Mouse (Mus musculus): ENCODE data around the gene Ttf2.

- TF ChIP-seq POLR2A (IDR thresholded peaks at IDR 0.05; ENCODE audit: low read depth, low read length) = no peak
- TF ChIP-seq CTCF (IDR thresholded peaks at IDR 0.05; ENCODE audit: extremely low read depth, insufficient read depth, insufficient read length, insufficient replicate concordance) = no peak
Observed at GRCm38 (mm10) chr3:100895500-100895899, 74.0 kb downstream of the Ttf2 start.
